Mouse (Mus musculus) MN1 (cell line): Measurements from ENCODE around the gene Nup35.

Source experiments
- DNase-seq: peaks from one replicate; pipeline ENCODE4 v3.0.0-alpha.2; 2016; ENCODE audit warnings: low spot score

Gene Nup35

DNA sequence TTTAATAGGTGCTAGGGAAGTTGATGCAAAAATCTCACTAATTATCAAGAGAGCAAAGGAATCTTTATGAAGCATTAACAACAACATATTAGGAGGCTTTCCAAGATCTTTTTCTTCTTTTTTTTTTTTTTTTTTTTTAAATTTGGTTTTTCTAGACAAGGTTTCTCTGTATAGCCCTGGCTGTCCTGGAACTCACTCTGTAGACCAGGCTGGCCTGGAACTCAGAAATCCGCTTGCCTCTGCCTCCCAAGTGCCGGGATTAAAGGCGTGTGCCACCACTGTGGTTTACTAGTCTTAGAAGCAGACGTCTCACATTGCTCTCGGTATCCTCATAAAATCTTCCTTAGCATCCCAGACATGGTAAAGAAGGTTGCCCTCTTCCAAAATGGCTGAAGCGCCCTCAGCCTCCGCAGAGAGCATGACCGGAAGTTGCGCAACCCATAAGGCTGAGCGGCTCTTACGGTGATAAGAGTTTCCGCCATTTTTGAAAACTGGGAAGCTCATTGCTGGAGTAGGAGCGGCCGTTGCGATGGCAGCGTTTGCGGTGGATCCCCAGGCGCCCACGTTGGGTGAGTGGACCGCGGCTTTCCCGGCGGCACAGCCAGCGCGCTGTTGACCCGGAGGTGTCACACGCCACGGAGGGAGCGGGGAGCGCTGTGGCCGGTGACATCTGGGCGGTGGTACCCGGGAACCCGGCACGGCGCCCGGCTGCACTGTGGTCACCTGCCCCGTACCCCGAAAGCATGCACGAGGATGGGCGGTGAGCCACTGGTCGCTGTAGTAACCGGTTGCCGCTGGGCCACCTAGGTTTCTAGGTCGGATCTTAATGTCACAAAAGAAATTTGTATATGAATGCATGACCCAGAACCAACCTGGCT, 21.6 kb downstream of the Nup35 start:
- DNase-seq, result peak; percentile 96

DNA sequence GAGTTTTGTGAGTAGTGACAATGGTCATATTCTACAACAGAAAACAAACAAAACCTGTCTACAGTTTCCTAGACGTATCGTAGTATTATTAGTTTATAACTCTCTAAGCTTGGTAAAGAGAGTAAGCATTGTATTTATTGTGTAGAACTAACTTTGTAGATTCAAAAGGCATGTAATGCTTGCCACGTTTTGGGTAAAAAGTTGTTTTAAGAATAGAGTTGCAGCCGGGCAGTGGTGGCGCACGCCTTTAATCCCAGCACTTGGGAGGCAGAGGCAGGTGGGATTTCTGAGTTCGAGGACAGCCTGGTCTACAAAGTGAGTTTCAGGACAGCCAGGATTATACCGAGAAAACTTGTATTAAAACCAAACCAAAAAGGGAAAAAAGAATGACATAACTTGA, 22.4 kb downstream of the Nup35 start:
- peak; percentile 14 for DNase-seq

DNA sequence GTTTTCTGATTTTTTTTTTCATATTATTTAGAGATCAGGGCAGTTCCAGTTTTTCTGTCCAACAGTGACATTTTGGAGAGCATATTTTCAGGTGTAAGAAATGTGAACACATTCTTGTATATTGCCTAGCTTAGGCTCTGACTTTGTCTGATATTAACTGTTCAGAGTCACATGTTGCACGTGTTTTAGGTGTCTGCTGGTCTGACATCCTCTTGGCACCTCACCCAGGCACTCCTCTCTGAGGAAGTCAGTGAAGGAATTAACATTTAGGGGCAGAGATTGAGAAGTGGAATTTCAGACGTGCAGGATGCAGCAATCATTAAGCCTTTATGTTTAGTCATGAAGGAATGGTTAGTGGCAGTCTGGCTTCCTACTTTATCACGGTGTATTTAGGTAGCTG, 22.8 kb downstream of the Nup35 start:
- DNase-seq, result no peak

DNA sequence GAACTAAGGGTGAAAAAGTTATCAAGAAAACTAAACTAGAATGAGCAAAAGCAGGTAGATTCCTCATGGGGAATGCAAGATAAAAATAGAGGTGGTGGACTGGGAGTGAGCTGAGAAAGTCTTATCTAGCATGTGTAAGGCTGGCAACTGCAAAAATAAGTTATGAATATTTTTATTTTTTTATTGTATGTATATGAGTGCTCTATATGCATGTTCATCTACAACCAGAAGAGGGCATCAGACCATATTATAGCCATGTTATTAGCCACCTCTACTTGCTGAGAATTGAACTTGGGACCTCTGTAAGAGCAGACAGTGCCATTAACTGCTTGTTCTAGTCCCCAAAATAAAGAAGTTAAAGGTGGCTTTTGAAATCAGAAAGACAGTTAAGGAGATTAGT, 44.4 kb downstream of the Nup35 start:
- DNase-seq, result no peak

DNA sequence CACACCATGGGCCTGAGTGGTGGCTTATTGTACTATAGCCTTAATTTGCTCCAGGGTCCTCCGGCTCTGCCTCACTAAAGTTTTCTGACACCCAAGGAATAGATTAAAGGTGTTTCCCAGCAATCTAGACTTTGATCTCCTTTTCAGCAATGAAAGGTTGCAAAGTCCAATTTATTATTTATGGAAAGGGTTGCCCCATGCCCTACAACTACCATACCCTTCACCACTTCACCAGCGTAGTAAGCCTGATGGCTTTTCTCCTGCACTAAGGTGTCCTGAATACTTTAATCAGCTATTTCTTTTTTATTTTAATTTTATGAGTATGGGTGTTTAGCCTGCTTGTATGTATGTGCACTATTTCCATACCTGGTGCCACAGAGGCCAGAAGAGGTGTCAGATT, 45.6 kb downstream of the Nup35 start:
- DNase-seq, result no peak

DNA sequence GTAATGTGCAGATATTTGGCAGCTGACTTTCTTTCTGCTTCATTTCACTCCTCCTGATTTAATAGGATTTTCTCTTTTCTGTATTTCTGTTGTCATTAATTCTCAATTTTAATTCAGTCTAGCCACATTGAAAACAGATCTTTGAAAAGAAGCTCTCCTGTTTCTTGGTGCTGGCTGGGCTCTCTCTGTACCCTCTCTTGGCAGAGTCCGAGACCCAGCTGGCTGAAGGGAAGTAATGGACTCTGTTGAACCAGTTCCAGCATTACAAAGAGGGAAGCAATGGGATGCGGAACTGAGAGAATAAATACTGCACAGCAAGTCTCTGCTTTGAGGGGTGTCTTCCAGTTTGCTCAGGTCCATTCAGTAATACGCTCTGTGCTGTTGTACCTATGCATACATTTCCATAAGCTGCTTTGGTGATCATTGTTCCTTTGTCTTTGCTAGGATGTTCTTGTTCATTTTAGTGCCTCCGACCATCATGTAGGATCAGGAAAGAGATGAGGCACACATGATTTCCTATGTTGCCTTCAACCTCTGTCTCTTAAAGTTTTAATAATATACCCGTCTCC, 50.4 kb downstream of the Nup35 start:
- no peak for DNase-seq

DNA sequence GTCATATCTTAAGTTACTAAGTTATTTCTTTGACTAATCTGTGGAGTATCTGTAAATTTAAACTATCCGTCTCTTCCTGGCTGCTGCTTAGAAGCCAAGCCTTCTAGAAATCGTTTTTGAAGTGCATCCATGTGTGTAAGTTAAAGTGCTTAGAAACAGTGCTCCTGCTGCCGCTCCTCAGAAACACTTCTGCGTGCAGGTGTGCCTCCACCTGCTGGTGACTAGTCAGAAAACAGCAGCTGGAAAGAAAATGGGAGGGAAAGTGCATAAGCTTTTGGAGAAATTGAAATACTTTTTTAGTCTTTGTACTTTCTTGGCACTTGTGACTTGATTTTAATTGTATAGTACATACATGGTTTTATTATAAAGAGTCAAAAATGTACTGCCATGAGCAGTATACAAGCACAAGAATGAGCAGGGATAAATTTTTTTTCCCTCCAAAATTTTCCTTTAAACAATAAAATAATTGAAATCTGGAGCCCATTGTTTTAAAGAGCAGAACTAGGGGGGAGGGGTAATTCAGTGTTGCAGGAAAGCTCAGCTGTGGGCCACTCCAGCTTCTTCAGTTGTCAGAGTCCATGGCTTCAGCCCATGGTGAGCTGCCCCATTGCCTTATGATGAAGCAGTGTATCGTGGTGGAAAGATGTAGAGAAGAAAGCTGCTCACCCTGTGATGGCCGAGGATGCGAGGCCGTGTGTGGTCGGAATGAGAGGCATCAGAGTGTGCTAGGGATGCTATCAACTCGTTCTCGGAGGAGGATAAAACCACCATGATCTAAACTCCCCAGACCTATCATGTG, 53.0 kb downstream of the Nup35 start:
- DNase-seq, result peak; percentile 14

DNA sequence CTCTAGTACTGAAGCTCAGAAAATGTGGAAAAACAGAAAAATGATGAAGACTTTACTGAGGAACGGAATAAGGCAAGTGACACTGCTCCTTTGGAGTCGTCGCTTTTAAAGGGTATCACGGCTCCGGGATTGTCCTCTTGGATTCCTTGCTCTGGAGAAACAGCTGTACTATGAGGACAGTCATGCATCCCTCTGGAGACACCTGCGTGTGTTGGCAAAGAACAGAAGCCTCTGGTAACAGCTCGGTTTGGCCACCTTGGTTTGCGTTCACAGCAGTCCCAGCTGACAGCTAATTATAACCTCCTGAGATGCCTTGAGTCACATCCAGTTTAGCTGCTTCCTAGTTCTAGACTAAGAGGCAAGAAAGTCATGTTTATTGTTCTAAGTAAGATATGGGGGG, 61.8 kb downstream of the Nup35 start:
- DNase-seq, result no peak

DNA sequence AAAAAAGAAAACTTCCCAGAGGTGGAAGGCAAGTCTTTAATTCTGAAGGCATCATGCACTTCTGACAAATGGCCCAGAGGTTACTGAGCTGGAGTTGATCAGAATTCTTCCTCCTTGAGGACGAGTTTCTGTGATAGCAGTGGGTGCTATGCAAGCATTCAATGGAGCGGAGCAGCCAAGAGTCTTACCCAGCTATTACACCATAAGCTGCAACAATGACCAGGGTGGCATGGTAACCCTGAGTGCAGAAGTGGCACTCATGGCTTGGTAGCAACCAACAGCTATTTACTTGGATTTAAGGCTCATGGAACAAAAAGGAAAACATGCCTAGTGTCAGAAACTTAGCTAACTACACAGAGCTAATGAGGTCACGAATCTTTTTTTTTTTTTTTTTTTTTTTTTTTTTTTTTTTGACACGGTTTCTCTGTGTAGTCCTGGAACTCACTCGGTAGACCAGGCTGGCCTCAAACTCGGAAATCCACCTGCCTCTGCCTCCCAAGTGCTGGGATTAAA, 66.7 kb downstream of the Nup35 start:
- DNase-seq, result no peak

DNA sequence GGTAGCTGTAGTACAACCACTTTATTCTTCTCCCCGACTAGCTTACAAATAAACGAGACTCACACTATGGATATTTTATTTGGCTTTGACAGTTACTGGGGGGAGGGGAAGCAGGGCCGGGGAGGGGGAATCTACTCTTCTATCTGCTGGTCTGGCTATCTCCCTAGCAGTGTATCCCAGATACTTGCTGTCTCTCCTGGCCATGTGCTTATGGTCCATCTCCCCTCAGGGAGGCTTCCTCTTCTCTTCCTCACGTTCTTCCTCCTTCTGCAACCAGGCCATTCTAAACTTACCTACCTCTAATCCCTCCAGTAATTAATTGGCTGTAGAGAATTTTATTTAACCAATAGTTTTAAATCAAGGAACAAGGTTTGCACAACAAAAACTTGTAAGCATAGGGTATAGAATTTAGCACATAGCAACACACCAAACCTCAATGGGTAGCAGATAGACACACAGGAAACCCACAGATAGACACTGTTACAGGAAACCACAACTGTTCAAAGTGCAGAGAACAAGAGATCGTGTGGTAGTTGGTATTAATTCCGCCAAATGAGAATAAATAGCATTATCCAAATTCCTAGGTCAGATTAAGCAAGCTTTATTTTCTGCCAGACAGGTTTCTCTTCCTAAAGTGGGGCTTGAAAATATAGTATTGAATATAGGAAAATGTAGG, 67.5 kb downstream of the Nup35 start:
- no peak for DNase-seq

DNA sequence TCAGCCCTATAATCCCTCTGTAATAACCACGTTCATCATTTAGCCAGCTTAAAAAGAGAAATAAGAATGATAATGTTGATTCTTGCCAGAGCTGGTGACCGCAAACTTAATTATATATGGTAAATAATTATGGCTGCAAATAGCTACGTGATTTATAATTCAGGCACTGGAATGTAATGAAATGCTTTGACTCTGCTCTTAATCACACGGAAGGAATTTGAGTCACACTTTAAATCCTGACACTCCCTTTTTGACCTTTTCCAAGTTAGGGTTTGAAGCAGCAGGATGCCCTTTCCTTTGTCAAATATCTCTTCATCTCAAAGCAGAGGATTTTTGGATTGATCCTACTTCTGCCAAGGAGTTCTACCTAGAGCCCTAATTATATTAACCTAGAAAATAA, 71.2 kb downstream of the Nup35 start:
- DNase-seq, result no peak

DNA sequence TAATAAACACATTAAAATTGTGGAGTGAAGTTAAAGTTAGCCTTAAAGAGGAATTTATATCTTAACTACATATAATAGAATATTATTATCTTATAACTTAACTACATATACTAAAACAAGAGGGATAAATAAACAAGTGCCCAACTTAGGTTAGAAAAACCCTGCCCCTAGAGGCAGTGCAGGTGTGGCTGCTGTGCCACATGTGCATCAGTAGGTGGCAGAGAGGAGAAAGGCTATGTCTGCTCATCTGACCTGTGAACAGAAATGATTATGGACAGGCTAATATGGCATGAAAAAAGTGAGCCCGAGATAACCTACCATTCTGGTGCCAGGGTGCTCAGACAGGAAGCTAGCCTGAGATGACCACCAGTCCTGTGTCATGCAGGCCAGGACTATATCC, 90.4 kb downstream of the Nup35 start:
- no peak for DNase-seq
